Mouse (Mus musculus): ENCODE data around the gene Rpl26. TPM values are rescaled to one million over a fixed set of nuclear protein-coding genes. Genes with fewer than 3 reads are reported as not detected.

Gene Rpl26
- polyA plus RNA-seq, 1 experiment from 2014 or later = 457 TPM

GRCm38 (mm10) chr11:68897120-68897519 is 4.3 kb upstream of the Rpl26 start:
- Histone ChIP-seq H3K4me1 (ENCODE audit: control insufficient read depth, low read depth, low read length) (peaks cover 51% of the 10 kb centered on the region), H3K9me3 (replicated peaks; ENCODE audit: control insufficient read depth, low read length) (no peaks in the 10 kb centered on the region), H3K9ac (ENCODE audit: low read depth, low read length) (no peak overlapping the region), H3K4me3 (ENCODE audit: low read depth, low read length) (no peak overlapping the region), H3K4me2 (ENCODE audit: low read depth, low read length) (no peak overlapping the region), H3K36me3 (ENCODE audit: control insufficient read depth, insufficient read depth) (no peaks in the 10 kb centered on the region), H3K27me3 (ENCODE audit: control insufficient read depth, insufficient read depth, low read depth, low read length) (no peaks in the 10 kb centered on the region), H3K27ac (ENCODE audit: low read length) (peak overlapping the region; percentile 78)
- WGBS (ENCODE audit: insufficient replicate concordance) = 62% methylated on average over 4 of the region's 4 CpGs
- no peak for ATAC-seq (ENCODE audit: low read depth)

- Histone ChIP-seq H3K27ac (ENCODE audit: low read length) (no peak overlapping the region), H3K36me3 (ENCODE audit: control insufficient read depth, insufficient read depth) (peaks cover 1% of the 10 kb centered on the region; the same call in 1 of the 2 replicates), H3K4me3 (ENCODE audit: low read depth, low read length) (no peak overlapping the region), H3K9me3 (replicated peaks; ENCODE audit: control insufficient read depth, low read length) (no peaks in the 10 kb centered on the region), H3K4me2 (ENCODE audit: low read depth, low read length) (no peak overlapping the region), H3K27me3 (ENCODE audit: control insufficient read depth, insufficient read depth, low read depth, low read length) (no peaks in the 10 kb centered on the region), H3K4me1 (ENCODE audit: control insufficient read depth, low read depth, low read length) (peaks cover 48% of the 10 kb centered on the region), H3K9ac (ENCODE audit: low read depth, low read length) (no peak overlapping the region)
- 48% methylated on average over 6 of the region's 6 CpGs for WGBS (ENCODE audit: insufficient replicate concordance)
- no peak for ATAC-seq (ENCODE audit: low read depth)
Measured at GRCm38 (mm10) chr11:68897838-68898237, 3.5 kb upstream of the Rpl26 start.

GRCm38 (mm10) chr11:68898790-68899189 is 2.6 kb upstream of the Rpl26 start:
- peak; percentile 31; the same call in 1 of the 2 replicates for ATAC-seq (ENCODE audit: low read depth)
- Histone ChIP-seq H3K27me3 (ENCODE audit: control insufficient read depth, insufficient read depth, low read depth, low read length) (no peaks in the 10 kb centered on the region), H3K9me3 (replicated peaks; ENCODE audit: control insufficient read depth, low read length) (no peaks in the 10 kb centered on the region), H3K4me2 (ENCODE audit: low read depth, low read length) (no peak overlapping the region), H3K36me3 (ENCODE audit: control insufficient read depth, insufficient read depth) (peaks cover 11% of the 10 kb centered on the region), H3K4me1 (ENCODE audit: control insufficient read depth, low read depth, low read length) (peaks cover 49% of the 10 kb centered on the region), H3K9ac (ENCODE audit: low read depth, low read length) (0 out of 2 replicates have a peak overlapping the region, but pooled peaks have one; percentile 5), H3K27ac (ENCODE audit: low read length) (peak overlapping the region; percentile 39), H3K4me3 (ENCODE audit: low read depth, low read length) (no peak overlapping the region)
- WGBS (ENCODE audit: insufficient replicate concordance) = 20% methylated on average over 6 of the region's 6 CpGs

GRCm38 (mm10) chr11:68899815-68900214 is 1.6 kb upstream of the Rpl26 start:
- Histone ChIP-seq H3K27ac (ENCODE audit: low read length) (0 out of 2 replicates have a peak overlapping the region, but pooled peaks have one; percentile 4), H3K4me2 (ENCODE audit: low read depth, low read length) (no peak overlapping the region), H3K27me3 (ENCODE audit: control insufficient read depth, insufficient read depth, low read depth, low read length) (no peaks in the 10 kb centered on the region), H3K4me1 (ENCODE audit: control insufficient read depth, low read depth, low read length) (peaks cover 49% of the 10 kb centered on the region), H3K4me3 (ENCODE audit: low read depth, low read length) (no peak overlapping the region), H3K9ac (ENCODE audit: low read depth, low read length) (no peak overlapping the region), H3K9me3 (replicated peaks; ENCODE audit: control insufficient read depth, low read length) (no peaks in the 10 kb centered on the region), H3K36me3 (ENCODE audit: control insufficient read depth, insufficient read depth) (peaks cover 21% of the 10 kb centered on the region)
- WGBS (ENCODE audit: insufficient replicate concordance) = 61% methylated on average over 8 of the region's 8 CpGs
- ATAC-seq (ENCODE audit: low read depth) = no peak

GRCm38 (mm10) chr11:68900519-68901350 is 648 bp upstream of the Rpl26 start:
- H3K4me2 ChIP-seq (ENCODE audit: low read depth, low read length) = peak overlapping the region; percentile 75
- H3K4me3 ChIP-seq (ENCODE audit: low read depth, low read length) = peak overlapping the region; percentile 82
- WGBS (ENCODE audit: insufficient replicate concordance) = 29% methylated on average over 31 of the region's 31 CpGs
- no peak overlapping the region for H3K27ac ChIP-seq (ENCODE audit: low read length)
- peaks cover 49% of the 10 kb centered on the region for H3K4me1 ChIP-seq (ENCODE audit: control insufficient read depth, low read depth, low read length)
- H3K27me3 ChIP-seq (ENCODE audit: control insufficient read depth, insufficient read depth, low read depth, low read length) = no peaks in the 10 kb centered on the region
- ATAC-seq (ENCODE audit: low read depth) = no peak
- H3K36me3 ChIP-seq (ENCODE audit: control insufficient read depth, insufficient read depth) = peaks cover 30% of the 10 kb centered on the region
- H3K9ac ChIP-seq (ENCODE audit: low read depth, low read length) = peak overlapping the region; percentile 68
- no peaks in the 10 kb centered on the region for H3K9me3 ChIP-seq (replicated peaks; ENCODE audit: control insufficient read depth, low read length)

GRCm38 (mm10) chr11:68902047-68902364 is 623 bp downstream of the Rpl26 start:
- H3K36me3 ChIP-seq (ENCODE audit: control insufficient read depth, insufficient read depth) = peaks cover 35% of the 10 kb centered on the region
- peak overlapping the region; percentile 72 for H3K4me2 ChIP-seq (ENCODE audit: low read depth, low read length)
- WGBS (ENCODE audit: insufficient replicate concordance) = 0% methylated on average over 10 of the region's 10 CpGs
- H3K9ac ChIP-seq (ENCODE audit: low read depth, low read length) = peak overlapping the region; percentile 84
- H3K9me3 ChIP-seq (replicated peaks; ENCODE audit: control insufficient read depth, low read length) = no peaks in the 10 kb centered on the region
- H3K4me1 ChIP-seq (ENCODE audit: control insufficient read depth, low read depth, low read length) = peaks cover 40% of the 10 kb centered on the region
- ATAC-seq (ENCODE audit: low read depth) = no peak
- H3K27ac ChIP-seq (ENCODE audit: low read length) = no peak overlapping the region; the same call in 1 of the 2 replicates
- no peaks in the 10 kb centered on the region for H3K27me3 ChIP-seq (ENCODE audit: control insufficient read depth, insufficient read depth, low read depth, low read length)
- H3K4me3 ChIP-seq (ENCODE audit: low read depth, low read length) = peak overlapping the region; percentile 82

GRCm38 (mm10) chr11:68902367-68902766 is 984 bp downstream of the Rpl26 start:
- Histone ChIP-seq H3K4me3 (ENCODE audit: low read depth, low read length) (peak overlapping the region; percentile 82), H3K4me2 (ENCODE audit: low read depth, low read length) (peak overlapping the region; percentile 72), H3K27ac (ENCODE audit: low read length) (no peak overlapping the region), H3K36me3 (ENCODE audit: control insufficient read depth, insufficient read depth) (peaks cover 35% of the 10 kb centered on the region), H3K9ac (ENCODE audit: low read depth, low read length) (peak overlapping the region; percentile 84), H3K27me3 (ENCODE audit: control insufficient read depth, insufficient read depth, low read depth, low read length) (no peaks in the 10 kb centered on the region), H3K9me3 (replicated peaks; ENCODE audit: control insufficient read depth, low read length) (no peaks in the 10 kb centered on the region), H3K4me1 (ENCODE audit: control insufficient read depth, low read depth, low read length) (peaks cover 38% of the 10 kb centered on the region)
- under 1% methylated on average over 11 of the region's 11 CpGs for WGBS (ENCODE audit: insufficient replicate concordance)
- ATAC-seq (ENCODE audit: low read depth) = no peak

- H3K27ac ChIP-seq (ENCODE audit: low read length) = no peak overlapping the region
- peaks cover 35% of the 10 kb centered on the region for H3K36me3 ChIP-seq (ENCODE audit: control insufficient read depth, insufficient read depth)
- no peaks in the 10 kb centered on the region for H3K9me3 ChIP-seq (replicated peaks; ENCODE audit: control insufficient read depth, low read length)
- H3K9ac ChIP-seq (ENCODE audit: low read depth, low read length) = peak overlapping the region; percentile 84; the same call in 1 of the 2 replicates
- no peak for ATAC-seq (ENCODE audit: low read depth)
- WGBS (ENCODE audit: insufficient replicate concordance) = 55% methylated on average over 5 of the region's 5 CpGs
- peak overlapping the region; percentile 82 for H3K4me3 ChIP-seq (ENCODE audit: low read depth, low read length)
- peak overlapping the region; percentile 72 for H3K4me2 ChIP-seq (ENCODE audit: low read depth, low read length)
- peaks cover 34% of the 10 kb centered on the region for H3K4me1 ChIP-seq (ENCODE audit: control insufficient read depth, low read depth, low read length)
- H3K27me3 ChIP-seq (ENCODE audit: control insufficient read depth, insufficient read depth, low read depth, low read length) = no peaks in the 10 kb centered on the region
Measured at GRCm38 (mm10) chr11:68902823-68903222, 1.4 kb downstream of the Rpl26 start.

GRCm38 (mm10) chr11:68903775-68904174 is 2.4 kb downstream of the Rpl26 start:
- 66% methylated on average over 2 of the region's 2 CpGs for WGBS (ENCODE audit: insufficient replicate concordance)
- Histone ChIP-seq H3K4me2 (ENCODE audit: low read depth, low read length) (no peak overlapping the region), H3K27ac (ENCODE audit: low read length) (no peak overlapping the region), H3K9ac (ENCODE audit: low read depth, low read length) (no peak overlapping the region), H3K4me1 (ENCODE audit: control insufficient read depth, low read depth, low read length) (peaks cover 26% of the 10 kb centered on the region), H3K4me3 (ENCODE audit: low read depth, low read length) (no peak overlapping the region), H3K27me3 (ENCODE audit: control insufficient read depth, insufficient read depth, low read depth, low read length) (no peaks in the 10 kb centered on the region), H3K36me3 (ENCODE audit: control insufficient read depth, insufficient read depth) (peaks cover 35% of the 10 kb centered on the region), H3K9me3 (replicated peaks; ENCODE audit: control insufficient read depth, low read length) (no peaks in the 10 kb centered on the region)
- ATAC-seq (ENCODE audit: low read depth) = no peak

Measured in liver, embryonic 16.5 days (tissue).